Mouse (Mus musculus): Measurements from ENCODE around the gene Zfp981.
"Not testable (repeated sequence)": the region's sequence is repeated elsewhere in the genome, so short reads cannot be mapped to it uniquely, and the experiment has no call there.

- not testable (repeated sequence) for TF ChIP-seq POLR2A (IDR thresholded peaks at IDR 0.05; ENCODE audit: control insufficient read depth, low read depth, low read length); CTCF (IDR thresholded peaks at IDR 0.05; ENCODE audit: control insufficient read depth, insufficient read depth, insufficient replicate concordance, low read depth, low read length)
Measured at GRCm38 (mm10) chr4:146497695-146498275, 4.0 kb upstream of the Zfp981 start.
